Mouse (Mus musculus) heart, embryonic 14.5 days (tissue): ENCODE data around the gene Gm21954. TPM values are rescaled to one million over a fixed set of nuclear protein-coding genes. Genes with fewer than 3 reads are reported as not detected.

Experiments used
- ATAC-seq: fragments of 200-750 bp; cut with Nextera tagmentation; 2 replicates; pipeline ENCODE4 v1.8.0; 2017; ENCODE audit warnings: low read depth, moderate TSS enrichment; ENCODE audit not compliant: insufficient number of reproducible peaks, insufficient read depth, low FRiP score
- H3K27ac ChIP-seq, 2 experiments: fragments of 200-500 bp in 1 of 2; fragments of 300-500 bp in 1 of 2; sonication (generic) in 1 of 2; replicated peaks in 1 of 2; 2 replicates each; pipeline ENCODE4 v1.5.1; 2012 to 2014; ENCODE audit warnings: low read depth in 2 of 2, low read length in 2 of 2, control low read depth in 1 of 2, mild to moderate bottlenecking in 1 of 2, mixed read lengths in 1 of 2; ENCODE audit not compliant: control insufficient read depth in 1 of 2, insufficient read depth in 1 of 2
- H3K27me3 ChIP-seq: fragments of 300-500 bp; sonication (generic); 2 replicates; pipeline ENCODE4 v1.6.1; 2014; ENCODE audit warnings: mild to moderate bottlenecking, low read length, control low read depth; ENCODE audit not compliant: control insufficient read depth, insufficient read depth
- H3K36me3 ChIP-seq: fragments of 300-500 bp; sonication (generic); 2 replicates; pipeline ENCODE4 v1.6.1; 2014; ENCODE audit warnings: mild to moderate bottlenecking, control low read depth, low read length, mixed read lengths; ENCODE audit not compliant: control insufficient read depth, insufficient read depth
- H3K4me1 ChIP-seq, 2 experiments: fragments of 200-500 bp in 1 of 2; fragments of 300-500 bp in 1 of 2; sonication (generic) in 1 of 2; 2 replicates each; pipeline ENCODE4 v1.6.1; 2012 to 2014; ENCODE audit warnings: low read length in 2 of 2, control low read depth in 1 of 2, mixed read lengths in 1 of 2; ENCODE audit not compliant: control insufficient read depth in 2 of 2, insufficient read depth in 2 of 2
- H3K4me2 ChIP-seq: fragments of 300-500 bp; sonication (generic); 2 replicates; pipeline ENCODE4 v1.6.1; 2014; ENCODE audit warnings: mild to moderate bottlenecking, low read length
- H3K4me3 ChIP-seq, 2 experiments: fragments of 200-500 bp in 1 of 2; fragments of 300-500 bp in 1 of 2; sonication (generic) in 1 of 2; 2 replicates each; pipeline ENCODE4 v1.5.1; 2012 to 2014; ENCODE audit warnings: low read length in 2 of 2, mild to moderate bottlenecking in 2 of 2, control low read depth in 1 of 2, low read depth in 1 of 2, moderate library complexity in 1 of 2; ENCODE audit not compliant: control insufficient read depth in 1 of 2, insufficient read depth in 1 of 2
- H3K9ac ChIP-seq: fragments of 300-500 bp; sonication (generic); 2 replicates; pipeline ENCODE4 v1.6.1; 2014; ENCODE audit warnings: mild to moderate bottlenecking, low read length
- H3K9me3 ChIP-seq: fragments of 300-500 bp; sonication (generic); 2 replicates; pipeline ENCODE4 v1.6.1; 2016; ENCODE audit warnings: low read length, control low read depth; ENCODE audit not compliant: control insufficient read depth
- WGBS: fragments of 180-500 bp; shearing (Covaris S2); extraction: QIAGEN DNeasy Blood & Tissue Kit; methylation state at CpG from one replicate; pipeline ENCODE4 v1.1.7; 2014; 5-methylcytosine and 5-hydroxymethylcytosine counted together
- polyA plus RNA-seq: library from polyadenylated mRNA; unstranded; fragments of >200 nt; fragmentation: Nextera tagmentation; extraction: Ambion mirVana; gene quantifications from 2 replicates; pipeline ENCODE4 v1.2.1, GENCODE M21; 2014

The Gm21954 gene
- polyA plus RNA-seq, 1 experiment from 2014 or later: not detected

DNA sequence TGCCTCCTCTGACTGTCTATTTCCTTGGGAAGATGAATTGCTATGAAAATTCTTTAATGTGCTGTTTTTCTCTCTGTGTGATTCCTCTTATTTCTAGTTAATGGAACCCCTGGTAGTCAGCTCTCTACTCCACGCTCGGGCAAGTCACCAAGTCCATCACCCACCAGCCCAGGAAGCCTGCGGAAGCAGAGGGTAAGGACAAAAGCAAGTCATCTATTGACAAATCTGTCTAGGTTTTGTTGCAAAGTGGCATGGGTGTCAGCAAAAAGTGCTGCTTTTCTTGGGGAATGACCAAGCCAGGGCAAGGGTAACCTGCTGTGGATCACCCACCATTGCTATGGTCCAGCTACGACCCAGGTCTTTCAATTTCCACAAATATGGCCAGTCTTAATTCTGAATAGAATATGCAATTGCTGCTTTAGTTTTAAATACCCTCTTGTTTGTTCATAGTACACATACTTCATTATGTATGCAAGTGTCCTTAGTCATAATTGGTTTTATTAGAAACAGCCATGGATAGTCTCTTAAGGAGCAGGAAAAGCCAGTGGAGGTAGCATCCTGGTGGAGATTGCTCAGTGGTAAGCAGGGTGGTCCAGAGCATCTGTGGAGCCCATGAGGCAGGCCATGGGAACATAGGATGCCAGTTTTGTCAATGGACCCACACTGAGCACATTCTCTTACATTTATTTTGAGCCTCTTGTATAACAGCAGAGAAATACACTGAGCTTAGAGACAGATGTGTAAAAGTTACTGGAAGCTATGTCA, 8.9 kb downstream of the Gm21954 start:
- no peak overlapping the region for H3K4me2 ChIP-seq
- no peaks in the 10 kb centered on the region for H3K36me3 ChIP-seq
- H3K4me3 ChIP-seq: no peak overlapping the region
- no peak for ATAC-seq
- peaks cover 0 to 4% of the 10 kb centered on the region in 2 experiments; a peak in 3 of 4 replicates for H3K4me1 ChIP-seq
- 0 out of 2 replicates have a peak, but pooled peaks cover 3% of the 10 kb centered on the region for H3K9me3 ChIP-seq
- H3K27me3 ChIP-seq: no peaks in the 10 kb centered on the region
- no peak overlapping the region for H3K27ac ChIP-seq
- WGBS: 94% methylated on average over 4 of the region's 4 CpGs
- H3K9ac ChIP-seq: no peak overlapping the region

DNA sequence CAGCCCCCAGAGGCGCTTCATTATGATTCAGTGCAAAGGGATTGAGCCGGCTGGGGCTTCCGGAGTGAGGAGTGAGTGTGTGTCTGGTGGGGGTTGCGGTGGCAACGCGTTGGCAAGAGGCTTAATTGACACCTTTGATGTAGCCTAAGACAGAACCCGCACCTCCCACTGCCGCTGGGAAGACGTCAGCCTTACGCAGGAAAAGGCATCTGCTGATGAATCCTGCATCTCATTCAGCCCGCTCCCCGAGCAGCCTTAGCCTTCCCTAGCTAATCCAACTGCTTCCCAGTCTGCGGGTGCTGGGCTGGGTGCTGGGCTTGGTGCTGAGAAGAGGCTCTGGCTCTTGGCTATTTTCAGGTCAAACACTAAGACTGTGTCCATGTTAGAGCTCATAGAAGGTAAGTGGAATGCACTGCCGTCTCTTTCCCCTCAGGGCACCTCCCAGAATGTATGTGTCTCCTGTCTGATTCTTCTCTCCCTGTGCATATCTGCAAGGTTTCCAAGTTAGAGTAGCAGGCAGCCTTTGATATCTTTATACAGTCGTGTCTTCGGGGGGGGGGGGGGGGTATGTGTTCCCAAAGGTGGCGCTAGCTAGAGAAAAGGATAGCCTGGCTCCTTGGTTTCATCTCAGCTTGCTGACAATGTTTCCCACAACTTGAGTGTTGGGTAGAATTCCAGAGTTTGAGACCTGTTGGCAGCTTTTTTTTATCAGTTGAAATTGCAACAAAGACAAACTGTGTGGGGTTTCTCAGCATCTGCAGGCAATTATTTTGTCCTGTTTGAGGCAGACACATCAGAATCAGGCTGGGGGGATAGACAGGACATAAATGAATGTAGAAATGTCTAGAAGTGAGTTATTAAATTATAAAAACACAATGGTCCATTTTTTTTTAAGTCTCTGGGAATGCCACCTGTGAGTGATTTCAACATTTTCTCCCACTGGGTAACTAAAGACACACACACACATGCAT, 10.0 kb downstream of the Gm21954 start:
- H3K27ac ChIP-seq: no peak overlapping the region
- WGBS: 3% methylated on average over 17 of the region's 17 CpGs
- peaks cover 0 to 4% of the 10 kb centered on the region in 2 experiments; a peak in 3 of 4 replicates for H3K4me1 ChIP-seq
- H3K9me3 ChIP-seq: 0 out of 2 replicates have a peak, but pooled peaks cover 3% of the 10 kb centered on the region
- peak overlapping the region; percentile 52 for H3K9ac ChIP-seq
- H3K4me3 ChIP-seq: peak overlapping the region; percentile 31 to 41
- no peak for ATAC-seq
- H3K4me2 ChIP-seq: peak overlapping the region; percentile 85
- H3K27me3 ChIP-seq: no peaks in the 10 kb centered on the region
- H3K36me3 ChIP-seq: no peaks in the 10 kb centered on the region

DNA sequence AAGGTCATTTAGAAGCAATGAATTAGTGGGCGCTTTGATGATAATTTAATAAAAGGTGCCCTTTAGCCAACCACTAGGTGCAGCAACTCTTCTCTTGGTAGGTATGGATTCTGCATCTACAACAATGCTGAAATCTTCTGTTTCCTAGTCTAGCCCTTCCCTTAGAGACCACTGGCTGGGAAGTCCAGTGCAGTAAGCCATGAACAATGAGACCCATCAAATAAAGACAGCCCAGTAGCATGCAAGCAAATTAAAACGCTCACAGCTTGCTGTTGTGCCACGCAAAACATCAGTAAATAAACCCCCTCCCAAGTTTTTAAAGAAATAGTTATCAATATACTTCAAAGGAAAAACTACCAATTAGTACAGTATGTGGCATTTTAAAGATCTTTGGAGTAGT, 10.9 kb downstream of the Gm21954 start:
- 56% methylated on average over 3 of the region's 3 CpGs for WGBS
- ATAC-seq: no peak
- Histone ChIP-seq H3K27me3 (no peaks in the 10 kb centered on the region), H3K36me3 (no peaks in the 10 kb centered on the region), H3K4me2 (peak overlapping the region; percentile 85), H3K9ac (no peak overlapping the region), H3K27ac (no peak overlapping the region), H3K9me3 (0 out of 2 replicates have a peak, but pooled peaks cover 3% of the 10 kb centered on the region), H3K4me3 (no peak overlapping the region), H3K4me1 (peaks cover 0 to 4% of the 10 kb centered on the region in 2 experiments; a peak in 3 of 4 replicates)

DNA sequence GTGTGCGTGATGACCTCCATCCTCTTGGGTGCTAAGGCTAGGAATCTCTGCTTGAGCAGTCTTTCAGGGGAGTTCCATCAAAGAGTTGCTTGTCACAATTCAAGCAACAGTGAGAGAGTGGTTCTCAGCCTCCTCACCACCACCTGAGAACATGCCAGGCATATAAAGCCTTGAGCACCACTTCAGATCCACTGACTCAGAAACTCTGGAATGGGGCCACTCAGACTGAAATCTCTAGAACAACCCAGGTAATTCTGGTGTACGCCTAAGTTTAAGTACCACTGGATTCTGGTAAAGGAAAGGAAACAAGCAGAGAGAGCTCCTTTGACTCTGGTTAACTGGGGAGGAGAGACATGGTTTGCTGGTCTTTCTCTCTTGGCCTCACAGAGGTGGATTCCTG, 19.5 kb downstream of the Gm21954 start:
- peaks cover 0 to 2% of the 10 kb centered on the region in 2 experiments; a peak in 1 of 4 replicates for H3K4me1 ChIP-seq
- H3K9ac ChIP-seq: no peak overlapping the region
- H3K4me2 ChIP-seq: no peak overlapping the region
- no peaks in the 10 kb centered on the region for H3K36me3 ChIP-seq
- no peak overlapping the region for H3K4me3 ChIP-seq
- no peaks in the 10 kb centered on the region for H3K27me3 ChIP-seq
- H3K27ac ChIP-seq: no peak overlapping the region
- 0 out of 2 replicates have a peak, but pooled peaks cover 2% of the 10 kb centered on the region for H3K9me3 ChIP-seq
- ATAC-seq: no peak
- WGBS: 80% methylated on average over 2 of the region's 2 CpGs

DNA sequence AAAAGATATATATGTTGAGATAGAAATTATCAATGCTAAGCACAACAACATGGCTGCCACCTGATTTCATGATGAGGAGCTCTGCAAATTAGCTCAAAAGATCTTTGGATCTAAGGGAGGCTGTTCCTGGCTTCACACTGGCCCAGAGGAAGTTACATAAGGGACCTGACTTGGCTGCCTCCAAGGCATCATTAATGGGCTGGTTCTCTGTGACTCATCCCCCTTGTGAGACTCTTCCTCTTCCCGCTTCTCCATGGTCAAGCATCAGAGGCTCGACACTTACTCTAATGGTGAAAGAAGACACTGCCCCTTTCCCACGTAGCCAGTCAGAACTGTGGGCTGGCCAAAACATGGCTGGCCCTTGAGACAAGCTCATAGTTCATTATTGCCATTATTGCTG, 20.1 kb downstream of the Gm21954 start:
- Histone ChIP-seq H3K27ac (no peak overlapping the region), H3K9me3 (0 out of 2 replicates have a peak, but pooled peaks cover 2% of the 10 kb centered on the region), H3K4me2 (no peak overlapping the region), H3K27me3 (no peaks in the 10 kb centered on the region), H3K4me3 (no peak overlapping the region), H3K36me3 (no peaks in the 10 kb centered on the region), H3K4me1 (peaks cover 0 to 2% of the 10 kb centered on the region in 2 experiments; a peak in 1 of 4 replicates), H3K9ac (no peak overlapping the region)
- 75% methylated on average over 3 of the region's 3 CpGs for WGBS
- ATAC-seq: no peak

DNA sequence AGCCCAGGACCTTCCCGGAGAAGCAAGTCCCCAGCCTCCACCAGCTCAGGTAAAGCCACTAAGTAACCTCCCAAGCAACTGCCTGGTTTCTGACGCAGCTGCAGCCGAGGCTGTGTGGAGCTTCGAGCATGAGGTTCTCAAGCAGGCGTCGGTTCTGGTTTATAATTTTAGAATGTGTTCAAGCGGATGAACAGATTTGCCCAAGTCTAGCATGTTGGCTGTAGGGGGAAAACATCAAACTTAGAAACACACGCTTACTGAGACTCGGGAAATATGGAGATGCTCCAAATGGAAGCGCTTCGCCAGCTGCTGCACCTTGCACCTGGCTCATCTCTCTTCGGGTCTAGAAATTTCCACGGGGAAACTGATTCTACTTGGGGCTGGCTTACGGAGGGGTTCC, 21.0 kb downstream of the Gm21954 start:
- peaks cover 0 to 2% of the 10 kb centered on the region in 2 experiments; a peak in 1 of 4 replicates for H3K4me1 ChIP-seq
- no peak overlapping the region for H3K27ac ChIP-seq
- WGBS: 84% methylated on average over 14 of the region's 14 CpGs
- H3K4me3 ChIP-seq: no peak overlapping the region
- H3K9ac ChIP-seq: no peak overlapping the region
- 0 out of 2 replicates have a peak, but pooled peaks cover 2% of the 10 kb centered on the region for H3K9me3 ChIP-seq
- ATAC-seq: no peak
- H3K4me2 ChIP-seq: no peak overlapping the region
- H3K27me3 ChIP-seq: no peaks in the 10 kb centered on the region
- H3K36me3 ChIP-seq: no peaks in the 10 kb centered on the region

DNA sequence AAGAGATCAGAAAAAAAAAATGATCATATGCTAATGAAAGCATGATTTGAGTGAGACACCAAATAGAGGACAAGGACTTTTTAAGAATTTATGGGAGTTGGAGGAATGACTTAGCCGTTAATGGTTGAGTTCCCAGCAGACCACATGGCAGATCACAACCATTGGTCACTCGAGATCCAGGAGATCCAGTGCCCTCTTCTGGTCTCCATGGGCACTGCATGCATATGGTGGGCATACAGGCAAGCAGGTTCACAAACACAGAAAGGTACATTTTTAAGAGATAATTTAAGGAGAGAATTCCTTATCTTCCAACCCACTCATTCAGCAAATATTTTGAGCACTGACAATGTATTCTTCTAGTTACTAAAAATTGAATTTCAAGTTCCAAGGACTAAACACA, 22.9 kb downstream of the Gm21954 start:
- no peaks in the 10 kb centered on the region for H3K36me3 ChIP-seq
- WGBS: 91% methylated on average over 2 of the region's 2 CpGs

More for the DNA sequence above, 22.9 kb downstream of the Gm21954 start:
- Histone ChIP-seq H3K9me3 (0 out of 2 replicates have a peak, but pooled peaks cover 2% of the 10 kb centered on the region), H3K9ac (no peak overlapping the region), H3K4me1 (peaks cover 0 to 2% of the 10 kb centered on the region in 2 experiments; a peak in 1 of 4 replicates), H3K4me2 (no peak overlapping the region), H3K4me3 (no peak overlapping the region), H3K27me3 (no peaks in the 10 kb centered on the region), H3K27ac (no peak overlapping the region)
- no peak for ATAC-seq
